Mouse (Mus musculus) lung, embryonic 16.5 days (tissue): ENCODE measurements around the gene Acta2. TPM values are rescaled to one million over a fixed set of nuclear protein-coding genes. Genes with fewer than 3 reads are reported as not detected.
A peak's percentile ranks its signal among the peaks of the same experiment; 100 is the strongest.

Experiments used
- ATAC-seq: fragments of 200-750 bp; cut with Nextera tagmentation; 2 replicates; pipeline ENCODE4 v1.8.0; 2017; ENCODE audit warnings: low read depth, mild to moderate bottlenecking, moderate library complexity
- H3K27ac ChIP-seq: fragments of 300-500 bp; sonication (generic); 2 replicates; pipeline ENCODE4 v1.5.1; 2014; ENCODE audit warnings: mild to moderate bottlenecking, control low read depth, low read length
- H3K27me3 ChIP-seq: fragments of 300-500 bp; sonication (generic); 2 replicates; pipeline ENCODE4 v1.6.1; 2014; ENCODE audit warnings: low read depth, low read length, mixed read lengths; ENCODE audit not compliant: control insufficient read depth, insufficient read depth
- H3K36me3 ChIP-seq: fragments of 300-500 bp; sonication (generic); 2 replicates; pipeline ENCODE4 v1.6.1; 2014; ENCODE audit warnings: low read length; ENCODE audit not compliant: control insufficient read depth, insufficient read depth
- H3K4me1 ChIP-seq: fragments of 300-500 bp; sonication (generic); replicated peaks from 2 replicates; pipeline ENCODE4 v1.6.1; 2014; ENCODE audit warnings: low read length, mixed read lengths; ENCODE audit not compliant: control insufficient read depth, insufficient read depth
- H3K4me2 ChIP-seq: fragments of 300-500 bp; sonication (generic); 2 replicates; pipeline ENCODE4 v1.6.1; 2014; ENCODE audit warnings: low read depth, low read length, control low read depth
- H3K4me3 ChIP-seq: fragments of 300-500 bp; sonication (generic); 2 replicates; pipeline ENCODE4 v1.5.1; 2014; ENCODE audit warnings: mild to moderate bottlenecking, low read length, control low read depth
- H3K9ac ChIP-seq: fragments of 300-500 bp; sonication (generic); 2 replicates; pipeline ENCODE4 v1.6.1; 2014; ENCODE audit warnings: low read length, control low read depth
- H3K9me3 ChIP-seq: fragments of 300-500 bp; sonication (generic); 2 replicates; pipeline ENCODE4 v1.6.1; 2016; ENCODE audit warnings: low read length; ENCODE audit not compliant: control insufficient read depth
- WGBS: fragments of 180-500 bp; shearing (Covaris S2); extraction: QIAGEN DNeasy Blood & Tissue Kit; methylation state at CpG from one replicate; pipeline ENCODE4 v1.1.7; 2014; 5-methylcytosine and 5-hydroxymethylcytosine counted together
- polyA plus RNA-seq: library from polyadenylated mRNA; unstranded; fragments of >200 nt; fragmentation: Nextera tagmentation; extraction: Ambion mirVana; gene quantifications from 2 replicates; pipeline ENCODE4 v1.2.1, GENCODE M21; 2015

Gene Acta2
- polyA plus RNA-seq, 1 experiment from 2014 or later = 737 TPM

DNA sequence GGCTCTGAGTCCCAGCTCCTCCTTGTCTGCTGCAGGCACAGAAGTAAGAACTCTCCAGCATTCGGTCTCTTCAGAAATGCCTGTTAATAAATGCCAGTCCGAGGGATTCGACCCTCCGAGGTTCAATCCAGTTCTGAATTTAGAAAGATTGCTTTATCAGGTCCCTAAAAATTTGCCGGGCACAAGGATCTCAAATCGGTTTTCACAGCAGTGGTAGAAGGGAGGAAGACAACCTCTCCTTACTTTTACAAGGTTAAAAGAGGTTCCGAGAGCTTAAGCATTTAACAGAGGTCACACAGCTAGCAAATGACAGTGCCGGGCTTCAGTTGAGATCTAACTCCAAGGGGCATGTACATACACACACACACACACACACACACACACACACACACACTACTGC lies 36.0 kb upstream of the Acta2 start:
- Histone ChIP-seq H3K9me3 (no peaks in the 10 kb centered on the region), H3K9ac (peak overlapping the region; percentile 67), H3K4me3 (peak overlapping the region; percentile 58), H3K36me3 (no peaks in the 10 kb centered on the region), H3K4me2 (peak overlapping the region; percentile 88), H3K4me1 (peaks cover 9% of the 10 kb centered on the region), H3K27me3 (no peaks in the 10 kb centered on the region), H3K27ac (peak overlapping the region; percentile 52; the same call in 1 of the 2 replicates)
- ATAC-seq = no peak
- 30% methylated on average over 8 of the region's 8 CpGs for WGBS

DNA sequence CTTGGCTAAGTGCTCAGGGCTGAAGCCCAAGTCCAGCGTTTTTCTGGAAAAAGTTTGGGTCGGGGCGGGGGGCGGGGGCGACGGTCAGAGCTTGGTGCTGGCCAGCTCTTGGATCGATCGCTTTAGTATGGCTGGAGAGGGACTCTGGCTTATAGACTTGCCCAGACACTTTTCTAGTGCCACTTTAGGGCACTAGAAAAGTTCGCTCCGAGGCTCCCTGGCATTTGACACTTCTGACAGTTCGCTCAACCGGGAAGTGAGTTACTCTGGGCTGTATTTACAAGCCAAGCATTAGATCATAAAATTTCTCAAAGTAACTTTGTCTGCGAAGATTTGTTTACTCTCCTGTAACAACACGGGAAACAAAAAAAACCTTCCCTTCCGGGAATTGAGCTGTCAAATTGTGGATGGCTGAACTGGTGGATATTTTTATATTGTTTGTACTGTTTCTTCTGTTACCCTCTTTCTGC lies 35.5 kb upstream of the Acta2 start:
- Histone ChIP-seq H3K4me1 (peaks cover 9% of the 10 kb centered on the region), H3K27me3 (no peaks in the 10 kb centered on the region), H3K9me3 (no peaks in the 10 kb centered on the region), H3K4me3 (peak overlapping the region; percentile 58), H3K9ac (peak overlapping the region; percentile 67), H3K36me3 (no peaks in the 10 kb centered on the region), H3K27ac (peak overlapping the region; percentile 68), H3K4me2 (peak overlapping the region; percentile 88)
- peak; percentile 65 for ATAC-seq
- 3% methylated on average over 15 of the region's 15 CpGs for WGBS

DNA sequence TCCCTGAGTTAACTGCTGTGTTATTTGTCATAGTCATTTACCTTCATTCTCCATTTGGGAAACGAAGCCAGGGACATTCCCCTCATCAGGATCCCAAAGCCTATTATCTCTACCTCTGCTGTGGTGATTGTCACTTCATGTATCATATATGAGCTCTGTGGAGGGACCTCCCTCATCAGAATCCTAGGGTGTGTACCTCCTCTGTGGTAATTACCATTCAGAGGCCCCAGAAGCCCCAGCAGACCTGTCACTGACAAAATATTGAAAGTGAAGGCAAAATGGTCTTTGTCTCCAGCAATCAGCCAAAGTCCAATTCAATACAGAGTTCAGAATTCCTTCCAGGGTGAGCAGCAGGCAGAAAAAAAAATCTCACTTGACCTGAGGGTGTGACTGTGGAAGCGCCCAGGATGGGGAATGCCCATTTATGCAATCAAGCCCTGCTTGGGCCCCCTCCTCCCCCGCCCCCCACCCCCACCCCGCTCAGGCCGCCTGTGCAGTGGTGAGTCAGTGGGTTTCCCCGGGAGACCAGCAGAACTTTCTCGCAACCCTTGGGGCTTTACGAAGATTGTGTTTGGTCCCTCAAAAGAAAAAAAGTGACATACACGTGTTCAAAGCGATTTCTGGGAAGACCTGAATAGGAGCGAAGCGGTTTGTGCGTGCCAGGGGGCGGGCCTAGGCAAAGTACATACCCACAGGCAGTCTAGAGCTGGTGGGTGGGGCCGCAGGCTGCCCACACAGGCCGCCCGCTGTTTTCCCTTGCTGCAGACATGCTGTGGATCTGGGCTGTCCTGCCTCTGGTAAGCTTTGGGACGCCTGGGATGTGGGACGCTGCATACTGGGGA lies 34.8 kb upstream of the Acta2 start, which contains the start of gene Fas:
Gene Fas (plus strand): TSS at position 719 of the 842 bp plus-strand sequence.
- WGBS = 2% methylated on average over 18 of the region's 19 CpGs
- H3K9ac ChIP-seq = peak within 1 kb of the TSS; percentile 67
- H3K4me2 ChIP-seq = peak within 1 kb of the TSS; percentile 88
- no peaks in the 10 kb centered on the region for H3K27me3 ChIP-seq
- peak within 1 kb of the TSS; percentile 58 for H3K4me3 ChIP-seq
- peak; percentile 97 for ATAC-seq
- H3K27ac ChIP-seq = peak within 1 kb of the TSS; percentile 68
- no peaks in the 10 kb centered on the region for H3K36me3 ChIP-seq
- H3K4me1 ChIP-seq = peaks cover 9% of the 10 kb centered on the region
- H3K9me3 ChIP-seq = no peaks in the 10 kb centered on the region

DNA sequence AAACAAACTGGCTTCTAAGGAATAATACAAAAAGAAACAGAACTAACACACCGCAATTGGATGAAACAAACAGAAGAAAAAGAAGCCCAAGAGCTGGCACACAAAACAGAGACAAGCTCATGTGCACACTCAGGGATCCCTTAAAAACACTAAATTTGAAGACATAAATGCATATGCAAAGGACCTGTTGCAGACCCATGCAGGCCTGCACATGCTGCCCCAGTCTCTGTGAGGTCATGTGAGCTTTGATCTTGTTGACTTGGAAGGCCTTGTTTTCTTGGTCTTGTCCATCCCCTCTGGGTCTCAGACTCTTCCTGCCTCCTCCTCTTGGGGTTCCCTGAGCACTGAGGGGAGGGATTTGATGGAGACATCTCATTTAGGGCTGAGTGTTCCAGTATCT lies 33.3 kb upstream of the Acta2 start:
- H3K36me3 ChIP-seq = no peaks in the 10 kb centered on the region
- no peak overlapping the region for H3K4me3 ChIP-seq
- H3K27me3 ChIP-seq = no peaks in the 10 kb centered on the region
- H3K9me3 ChIP-seq = no peaks in the 10 kb centered on the region
- H3K9ac ChIP-seq = no peak overlapping the region
- 94% methylated on average over 1 of the region's 1 CpGs for WGBS
- no peak overlapping the region for H3K4me2 ChIP-seq
- no peak for ATAC-seq
- no peak overlapping the region for H3K27ac ChIP-seq
- H3K4me1 ChIP-seq = peaks cover 14% of the 10 kb centered on the region

DNA sequence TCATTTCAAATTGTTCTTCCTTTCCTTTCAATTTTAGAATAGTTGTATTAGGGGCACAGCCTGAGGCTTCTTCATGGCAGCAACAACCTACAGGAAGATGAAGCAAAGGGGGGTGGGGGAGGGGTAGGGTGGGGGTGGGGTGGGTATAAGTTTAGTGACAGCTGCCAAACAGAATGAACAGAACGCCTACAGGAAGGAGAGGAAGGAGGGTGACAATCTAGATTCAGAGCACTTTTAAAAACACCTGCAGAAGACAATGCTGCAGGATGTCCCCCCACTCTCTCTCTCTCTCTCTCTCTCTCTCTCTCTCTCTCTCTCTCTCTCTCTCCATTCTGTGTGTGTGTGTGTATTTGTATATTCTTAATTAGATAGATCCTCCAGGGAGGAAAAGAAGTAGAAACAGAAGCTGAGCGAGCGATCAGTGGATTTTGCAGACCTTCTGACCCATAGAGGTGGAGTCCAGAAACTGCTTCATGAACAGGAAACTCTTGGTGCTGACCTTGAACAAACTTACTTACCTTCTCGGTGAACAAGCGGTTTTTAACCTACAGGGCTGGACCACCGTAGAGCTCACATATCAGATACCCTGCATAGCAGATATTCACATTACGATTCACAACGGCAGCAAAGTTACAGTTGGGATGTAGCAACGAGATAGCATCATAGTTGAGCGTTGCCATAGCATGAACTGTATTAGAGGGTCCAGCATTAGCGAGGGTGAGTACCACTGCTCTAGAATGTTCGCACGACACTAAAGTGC lies 32.4 kb upstream of the Acta2 start:
- Histone ChIP-seq H3K9ac (no peak overlapping the region), H3K4me1 (peaks cover 14% of the 10 kb centered on the region), H3K27me3 (no peaks in the 10 kb centered on the region), H3K36me3 (no peaks in the 10 kb centered on the region), H3K4me3 (no peak overlapping the region), H3K9me3 (no peaks in the 10 kb centered on the region), H3K27ac (no peak overlapping the region), H3K4me2 (no peak overlapping the region)
- 73% methylated on average over 13 of the region's 13 CpGs for WGBS
- no peak for ATAC-seq

DNA sequence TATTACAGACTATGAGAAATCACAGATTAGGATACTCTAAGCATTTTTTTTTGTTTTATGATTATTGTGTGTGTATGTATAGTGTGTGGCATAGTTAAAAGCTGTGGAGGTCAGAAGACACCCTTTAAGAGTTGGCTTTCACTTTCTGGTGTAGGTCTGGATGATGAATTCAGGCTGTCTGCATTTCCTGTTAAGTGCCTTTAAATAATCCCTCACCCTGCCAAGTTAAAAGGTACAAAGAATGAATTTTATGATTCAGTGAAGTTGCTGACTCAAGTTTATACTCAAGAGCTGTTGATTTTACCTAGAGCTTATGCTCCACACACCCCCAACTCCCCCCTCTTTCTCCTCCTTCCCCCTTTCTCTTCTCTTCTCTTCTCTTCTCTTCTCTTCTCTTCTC lies 31.8 kb upstream of the Acta2 start:
- H3K4me1 ChIP-seq = peaks cover 14% of the 10 kb centered on the region
- H3K9ac ChIP-seq = no peak overlapping the region
- H3K36me3 ChIP-seq = no peaks in the 10 kb centered on the region
- no peak overlapping the region for H3K4me2 ChIP-seq
- no peaks in the 10 kb centered on the region for H3K9me3 ChIP-seq
- no peak for ATAC-seq
- H3K27me3 ChIP-seq = no peaks in the 10 kb centered on the region
- H3K27ac ChIP-seq = no peak overlapping the region
- no peak overlapping the region for H3K4me3 ChIP-seq

DNA sequence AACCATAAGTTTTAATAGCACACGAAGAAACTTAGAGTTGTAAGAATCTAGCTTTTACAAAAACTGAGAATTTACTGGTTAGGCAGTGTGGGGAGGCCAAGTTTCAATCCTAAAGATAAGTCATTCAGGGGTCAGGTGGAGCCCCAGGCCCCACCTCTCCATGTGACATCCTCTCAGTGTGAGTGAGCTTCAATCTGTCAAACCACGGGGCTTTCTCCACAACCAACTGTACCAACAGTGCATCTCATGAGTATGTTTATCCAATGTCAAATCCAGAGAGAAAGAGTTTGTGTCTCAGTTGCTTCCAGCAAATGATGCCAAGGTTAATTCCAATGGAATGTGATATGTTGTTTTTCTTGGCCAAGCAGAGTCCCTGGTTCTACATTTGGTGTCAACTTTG lies 29.4 kb upstream of the Acta2 start:
- ATAC-seq = no peak

DNA sequence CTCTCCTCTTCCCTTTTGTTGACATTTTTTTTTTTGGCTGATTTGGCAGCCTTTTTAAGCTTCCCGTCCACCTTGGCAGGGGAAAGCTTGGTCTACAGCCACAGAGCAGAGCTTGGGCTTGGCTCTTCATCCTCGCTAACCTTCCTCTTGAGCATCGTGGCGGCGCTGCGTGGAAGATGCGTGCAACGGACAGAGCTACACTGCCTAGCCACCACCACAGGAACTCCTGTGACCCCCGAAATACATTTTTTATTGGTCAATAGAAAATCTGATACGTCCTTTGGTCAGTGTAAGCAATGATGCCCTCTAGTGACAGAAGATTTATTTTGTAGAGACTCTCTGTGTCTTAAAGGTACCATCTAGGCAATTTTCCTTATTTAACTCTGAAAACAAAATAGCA lies 29.0 kb upstream of the Acta2 start:
- peak overlapping the region; percentile 52 for H3K4me2 ChIP-seq
- H3K4me3 ChIP-seq = peak overlapping the region; percentile 30
- H3K27me3 ChIP-seq = no peaks in the 10 kb centered on the region
- no peaks in the 10 kb centered on the region for H3K36me3 ChIP-seq
- no peak overlapping the region; the same call in 1 of the 2 replicates for H3K9ac ChIP-seq
- WGBS = 47% methylated on average over 10 of the region's 10 CpGs
- peak overlapping the region; percentile 61 for H3K27ac ChIP-seq
- peaks cover 4% of the 10 kb centered on the region; the same call in 1 of the 2 replicates for H3K4me1 ChIP-seq
- H3K9me3 ChIP-seq = no peaks in the 10 kb centered on the region
- peak; percentile 45; the same call in 1 of the 2 replicates for ATAC-seq

More for the DNA sequence above, 29.4 kb upstream of the Acta2 start:
- Histone ChIP-seq H3K4me2 (no peak overlapping the region), H3K27ac (no peak overlapping the region), H3K4me1 (peaks cover 4% of the 10 kb centered on the region; the same call in 1 of the 2 replicates), H3K9ac (no peak overlapping the region), H3K4me3 (no peak overlapping the region), H3K27me3 (no peaks in the 10 kb centered on the region), H3K36me3 (no peaks in the 10 kb centered on the region), H3K9me3 (no peaks in the 10 kb centered on the region)
- WGBS = 43% methylated on average over 2 of the region's 2 CpGs

DNA sequence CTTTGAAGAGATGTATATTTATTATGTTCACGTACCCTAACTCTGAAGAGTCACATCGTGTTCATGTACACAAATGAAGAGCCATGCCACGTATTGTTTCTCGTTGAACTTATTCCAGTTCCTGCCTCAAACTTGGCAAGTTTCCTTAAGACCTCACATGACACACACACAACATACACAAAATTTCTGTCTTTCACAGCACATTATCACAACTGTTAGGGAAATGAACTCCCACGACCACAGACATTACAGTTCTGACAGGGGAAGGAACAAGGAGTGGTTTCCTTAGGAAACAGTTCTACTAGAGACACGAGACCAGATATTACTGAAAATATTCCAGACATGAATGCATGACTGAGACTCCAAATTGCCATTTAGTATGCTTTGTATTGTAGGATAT lies 28.2 kb upstream of the Acta2 start:
- peak overlapping the region; percentile 52; the same call in 1 of the 2 replicates for H3K4me2 ChIP-seq
- peak overlapping the region; percentile 61 for H3K27ac ChIP-seq
- no peak overlapping the region for H3K4me3 ChIP-seq
- H3K4me1 ChIP-seq = peaks cover 4% of the 10 kb centered on the region; the same call in 1 of the 2 replicates
- peak; percentile 87 for ATAC-seq
- no peak overlapping the region for H3K9ac ChIP-seq
- no peaks in the 10 kb centered on the region for H3K9me3 ChIP-seq
- 27% methylated on average over 6 of the region's 6 CpGs for WGBS
- H3K27me3 ChIP-seq = no peaks in the 10 kb centered on the region
- no peaks in the 10 kb centered on the region for H3K36me3 ChIP-seq
